Comparison of ENCODE assay signal across 16 mouse cellular contexts in genomic region chr4:28783961-28784360, GRCm38 (mm10). TPM values are rescaled to one million over a fixed set of nuclear protein-coding genes. Genes with fewer than 3 reads are reported as not detected.
DNase-seq lines count a peak whose midpoint lies in the region; ATAC-seq and TF ChIP-seq lines count a peak whose summit lies in the region.
"Had no signal": no experiment of that assay in that cellular context is flagged by ENCODE, and none has a peak within 500 bp of the region (broad histone marks: within the 10 kb centered on the region; RNA-seq: fewer than 3 reads in every experiment).

No protein-coding gene starts in this region.

- DNase-seq in hindbrain, embryonic 11.5 days (ENCODE audit: low spot score) = no peak
- no peak for DNase-seq in hindbrain, embryonic 14.5 days (ENCODE audit: low spot score)
- DNase-seq in stomach, postnatal 0 days (ENCODE audit: low spot score) = no peak
- DNase-seq in limb, embryonic 11.5 days (ENCODE audit: low spot score) = peak; percentile 51
- DNase-seq in spleen, adult 12 weeks (ENCODE audit: low spot score) = no peak
- no peak for DNase-seq in ovary, postnatal 10 days (ENCODE audit: low spot score)
- DNase-seq in adrenal gland, postnatal 36 days = no peak
- DNase-seq: cerebellum, adult 11 months; heart, adult 18-20 months; heart, postnatal 10 days; liver, embryonic 13.5 days; thymus, adult 18-20 months had no signal

- H3K27ac ChIP-seq in hindbrain, embryonic 11.5 days (ENCODE audit: low read depth, low read length) = no peak overlapping the region
- no peak overlapping the region for H3K27ac ChIP-seq in hindbrain, embryonic 14.5 days
- H3K27ac ChIP-seq in stomach, embryonic 14.5 days (ENCODE audit: low read length) = no peak overlapping the region
- no peak overlapping the region for H3K27ac ChIP-seq in stomach, postnatal 0 days (replicated peaks)
- H3K27ac ChIP-seq in limb, embryonic 11.5 days (replicated peaks; ENCODE audit: low read depth, low read length) = no peak overlapping the region
- H3K27ac ChIP-seq: intestine, embryonic 15.5 days; left cerebral cortex, adult 2 months; liver, embryonic 13.5 days had no signal

- WGBS in hindbrain, embryonic 11.5 days = 47% methylated on average over 3 of the region's 3 CpGs
- 52% methylated on average over 3 of the region's 3 CpGs for WGBS in hindbrain, embryonic 14.5 days
- 26% methylated on average over 3 of the region's 3 CpGs for WGBS in stomach, embryonic 14.5 days
- 31% methylated on average over 3 of the region's 3 CpGs for WGBS in stomach, postnatal 0 days
- 18% methylated on average over 3 of the region's 3 CpGs for WGBS in limb, embryonic 11.5 days

- no peak overlapping the region for H3K4me3 ChIP-seq in hindbrain, embryonic 11.5 days (ENCODE audit: low read depth, low read length)
- H3K4me3 ChIP-seq in hindbrain, embryonic 14.5 days (replicated peaks; ENCODE audit: low read length) = no peak overlapping the region
- no peak overlapping the region for H3K4me3 ChIP-seq in stomach, embryonic 14.5 days (ENCODE audit: low read depth, low read length)
- no peak overlapping the region for H3K4me3 ChIP-seq in stomach, postnatal 0 days (ENCODE audit: low read depth, low read length)
- H3K4me3 ChIP-seq in limb, embryonic 11.5 days (ENCODE audit: low read depth, low read length) = no peak overlapping the region
- H3K4me3 ChIP-seq: intestine, embryonic 15.5 days; left cerebral cortex, adult 2 months; liver, embryonic 13.5 days had no signal

- H3K4me2 ChIP-seq in hindbrain, embryonic 11.5 days (replicated peaks; ENCODE audit: low read depth, low read length) = no peak overlapping the region
- no peak overlapping the region for H3K4me2 ChIP-seq in hindbrain, embryonic 14.5 days (replicated peaks)
- no peak overlapping the region for H3K4me2 ChIP-seq in stomach, embryonic 14.5 days (replicated peaks; ENCODE audit: low read depth, low read length)
- H3K4me2 ChIP-seq in stomach, postnatal 0 days (replicated peaks; ENCODE audit: low read depth) = no peak overlapping the region
- H3K4me2 ChIP-seq in limb, embryonic 11.5 days (ENCODE audit: low read depth, severe bottlenecking) = no peak overlapping the region
- H3K4me2 ChIP-seq: intestine, embryonic 15.5 days; liver, embryonic 13.5 days had no signal

- peak; percentile 73 for ATAC-seq in hindbrain, embryonic 11.5 days (ENCODE audit: low FRiP score)
- no peak for ATAC-seq in hindbrain, embryonic 14.5 days (ENCODE audit: low FRiP score)
- peak; percentile 58; the same call in 1 of the 2 replicates for ATAC-seq in stomach, embryonic 14.5 days (ENCODE audit: insufficient number of reproducible peaks, insufficient read depth, low FRiP score, low read depth)
- no peak for ATAC-seq in stomach, postnatal 0 days (ENCODE audit: low FRiP score, low TSS enrichment)
- ATAC-seq in limb, embryonic 11.5 days (ENCODE audit: insufficient number of reproducible peaks, low FRiP score, low TSS enrichment, low read depth) = peak; percentile 96
- ATAC-seq: intestine, embryonic 15.5 days had no signal

- H3K4me1 ChIP-seq in hindbrain, embryonic 11.5 days (replicated peaks; ENCODE audit: control insufficient read depth, insufficient read depth, low read length) = no peaks in the 10 kb centered on the region
- H3K4me1 ChIP-seq in hindbrain, embryonic 14.5 days (replicated peaks; ENCODE audit: control insufficient read depth, insufficient read depth, low read length) = no peaks in the 10 kb centered on the region
- no peaks in the 10 kb centered on the region for H3K4me1 ChIP-seq in stomach, embryonic 14.5 days (ENCODE audit: control insufficient read depth, insufficient read depth, low read length)
- no peaks in the 10 kb centered on the region for H3K4me1 ChIP-seq in stomach, postnatal 0 days (replicated peaks; ENCODE audit: control insufficient read depth, insufficient read depth)
- H3K4me1 ChIP-seq in limb, embryonic 11.5 days (ENCODE audit: control insufficient read depth, insufficient read depth, low read length) = 0 out of 2 replicates have a peak, but pooled peaks cover 2% of the 10 kb centered on the region
- H3K4me1 ChIP-seq: intestine, embryonic 15.5 days; liver, embryonic 13.5 days had no signal

- no peaks in the 10 kb centered on the region for H3K9me3 ChIP-seq in hindbrain, embryonic 11.5 days (ENCODE audit: control insufficient read depth, low read length)
- H3K9me3 ChIP-seq in hindbrain, embryonic 14.5 days (ENCODE audit: control insufficient read depth, low read length) = no peaks in the 10 kb centered on the region
- no peaks in the 10 kb centered on the region for H3K9me3 ChIP-seq in stomach, embryonic 14.5 days (ENCODE audit: control insufficient read depth, low read depth, low read length)
- H3K9me3 ChIP-seq in stomach, postnatal 0 days (ENCODE audit: control insufficient read depth, low read length) = no peaks in the 10 kb centered on the region
- H3K9me3 ChIP-seq in limb, embryonic 11.5 days (ENCODE audit: control insufficient read depth, low read length) = no peaks in the 10 kb centered on the region
- H3K9me3 ChIP-seq: G1E; intestine, embryonic 15.5 days; liver, embryonic 13.5 days had no signal

- TF ChIP-seq EP300 in stomach, postnatal 0 days (optimal IDR thresholded peaks at IDR 0.05) = no peak

- no peak for TF ChIP-seq CTCF in stomach, postnatal 0 days (IDR thresholded peaks at IDR 0.05; ENCODE audit: low read depth)

- no peaks in the 10 kb centered on the region for H3K27me3 ChIP-seq in hindbrain, embryonic 11.5 days (ENCODE audit: control insufficient read depth, insufficient read depth, low read length)
- no peaks in the 10 kb centered on the region for H3K27me3 ChIP-seq in hindbrain, embryonic 14.5 days (ENCODE audit: control insufficient read depth, insufficient read depth, low read length)
- no peaks in the 10 kb centered on the region for H3K27me3 ChIP-seq in stomach, embryonic 14.5 days (ENCODE audit: control insufficient read depth, insufficient read depth, low read length)
- no peaks in the 10 kb centered on the region for H3K27me3 ChIP-seq in stomach, postnatal 0 days (ENCODE audit: control insufficient read depth, insufficient read depth, low read length)
- H3K27me3 ChIP-seq in limb, embryonic 11.5 days (ENCODE audit: control insufficient read depth, insufficient read depth, low read length) = no peaks in the 10 kb centered on the region
- H3K27me3 ChIP-seq: intestine, embryonic 15.5 days; liver, embryonic 13.5 days had no signal

- no peak overlapping the region for H3K9ac ChIP-seq in hindbrain, embryonic 11.5 days (ENCODE audit: low read depth, low read length)
- H3K9ac ChIP-seq in hindbrain, embryonic 14.5 days = no peak overlapping the region
- no peak overlapping the region for H3K9ac ChIP-seq in stomach, embryonic 14.5 days (replicated peaks; ENCODE audit: low read depth, low read length)
- H3K9ac ChIP-seq in stomach, postnatal 0 days (ENCODE audit: low read length) = no peak overlapping the region
- H3K9ac ChIP-seq in limb, embryonic 11.5 days (ENCODE audit: low read length) = no peak overlapping the region
- H3K9ac ChIP-seq: intestine, embryonic 15.5 days; liver, embryonic 13.5 days had no signal

- no peaks in the 10 kb centered on the region for H3K36me3 ChIP-seq in hindbrain, embryonic 11.5 days (ENCODE audit: control insufficient read depth, insufficient read depth, low read length)
- no peaks in the 10 kb centered on the region for H3K36me3 ChIP-seq in hindbrain, embryonic 14.5 days (replicated peaks; ENCODE audit: control insufficient read depth, insufficient read depth)
- H3K36me3 ChIP-seq in stomach, embryonic 14.5 days (ENCODE audit: control insufficient read depth, insufficient read depth, low read length) = no peaks in the 10 kb centered on the region
- no peaks in the 10 kb centered on the region for H3K36me3 ChIP-seq in stomach, postnatal 0 days (ENCODE audit: control insufficient read depth, insufficient read depth, low read length)
- H3K36me3 ChIP-seq in limb, embryonic 11.5 days (ENCODE audit: control insufficient read depth, insufficient read depth, low read length) = no peaks in the 10 kb centered on the region
- H3K36me3 ChIP-seq: G1E; intestine, embryonic 15.5 days; liver, embryonic 13.5 days had no signal

RNA-seq across cellular contexts. Expression of gene Epha7, which starts 29.0 kb away (rescaled TPM):
- 60.9 and 67.8 TPM in 2 replicates for polyA plus RNA-seq in hindbrain, embryonic 11.5 days (2014; fragmentation: Nextera tagmentation; extraction: Ambion mirVana)
- 68.6 and 74.6 TPM in 2 replicates for polyA plus RNA-seq in hindbrain, embryonic 14.5 days (2014; fragmentation: Nextera tagmentation; extraction: Ambion mirVana)
- 28.3 and 32.0 TPM in 2 replicates for polyA plus RNA-seq in stomach, embryonic 14.5 days (2014; fragmentation: Nextera tagmentation; extraction: Ambion mirVana)
- 3.1 and 3.6 TPM in 2 replicates for polyA plus RNA-seq in stomach, postnatal 0 days (2015; fragmentation: Nextera tagmentation; extraction: Ambion mirVana)
- 52.6 and 62.7 TPM in 2 replicates for polyA plus RNA-seq in limb, embryonic 11.5 days (2014; fragmentation: Nextera tagmentation; extraction: Ambion mirVana)
- 1 to 10 TPM; 2.0 to 2.9 TPM for total RNA-seq in adrenal gland, postnatal 36 days (2021)
- polyA plus RNA-seq: G1E had no signal

Comparison
In these comparisons a context has a peak if more than half of its experiments do, and no peak if none do; other contexts are left out.
1. ATAC-seq: peak in hindbrain, embryonic 11.5 days (single experiment), stomach, embryonic 14.5 days (single experiment) and limb, embryonic 11.5 days (single experiment); none in hindbrain, embryonic 14.5 days (single experiment) and stomach, postnatal 0 days (single experiment).